Mouse (Mus musculus) liver, postnatal 0 days (tissue): Measurements from ENCODE around the gene Dtnb.

ENCODE experiments used
- CTCF ChIP-seq: sonication (generic); IDR thresholded peaks from 2 replicates; pipeline ENCODE4 v1.5.1; 2016; ENCODE audit warnings: antibody characterized with exemption, low read depth
- EP300 ChIP-seq: IDR thresholded peaks from 2 replicates; pipeline ENCODE4 v1.6.1; 2016; ENCODE audit warnings: antibody characterized with exemption, low read depth, mild to moderate bottlenecking

- TF ChIP-seq CTCF (peak; percentile 80), EP300 (no peak)
Measured at GRCm38 (mm10) chr12:3806271-3806684, 234.1 kb downstream of the Dtnb start.
